Mouse (Mus musculus) spleen, adult 2 months (tissue): ENCODE measurements around the gene Dpp6. TPM values are rescaled to one million over a fixed set of nuclear protein-coding genes. Genes with fewer than 3 reads are reported as not detected.

ENCODE experiments used
- DNase-seq, 2 experiments: peaks; one replicate each; pipeline versions ENCODE4 v3.0.0 to v3.0.0-alpha.2; 2012 to 2021; ENCODE audit warnings: low spot score in 2 of 2, low read depth in 1 of 2
- H3K27ac ChIP-seq: fragments of 200-500 bp; 2 replicates; pipeline ENCODE4 v1.5.1; 2012; ENCODE audit warnings: low read length, inconsistent platforms; ENCODE audit not compliant: insufficient read depth
- H3K27me3 ChIP-seq: fragments of 200-500 bp; 2 replicates; pipeline ENCODE4 v1.6.1; 2012; ENCODE audit warnings: mild to moderate bottlenecking, moderate library complexity, low read length, inconsistent platforms; ENCODE audit not compliant: control insufficient read depth, insufficient read depth
- H3K36me3 ChIP-seq: fragments of 200-500 bp; 2 replicates; pipeline ENCODE4 v1.6.1; 2012; ENCODE audit warnings: mild to moderate bottlenecking, low read length, inconsistent platforms; ENCODE audit not compliant: control insufficient read depth, insufficient read depth
- H3K4me1 ChIP-seq: fragments of 200-500 bp; 2 replicates; pipeline ENCODE4 v1.6.1; 2011; ENCODE audit warnings: inconsistent platforms; ENCODE audit not compliant: control insufficient read depth, insufficient read depth, insufficient read length
- H3K4me3 ChIP-seq: fragments of 200-500 bp; 2 replicates; pipeline ENCODE4 v1.5.1; 2011; ENCODE audit warnings: mild to moderate bottlenecking, inconsistent platforms; ENCODE audit not compliant: insufficient read depth, insufficient read length; ENCODE audit errors: extremely low read depth
- CTCF ChIP-seq: fragments of 200-500 bp; IDR thresholded peaks from 2 replicates; pipeline ENCODE4 v1.5.1; 2011; ENCODE audit warnings: mild to moderate bottlenecking, inconsistent platforms; ENCODE audit not compliant: insufficient read depth, insufficient read length, insufficient replicate concordance; ENCODE audit errors: extremely low read depth
- POLR2A ChIP-seq: fragments of 200-500 bp; IDR thresholded peaks from 2 replicates; pipeline ENCODE4 v1.6.1; 2011; ENCODE audit warnings: low read depth, low read length, inconsistent platforms
- WGBS: fragments of 180-500 bp; shearing (Covaris S2); methylation state at CpG from one replicate; pipeline ENCODE4 v1.1.7; 2018; 5-methylcytosine and 5-hydroxymethylcytosine counted together
- polyA plus RNA-seq: library from polyadenylated mRNA; depleted of rRNA; stranded (reverse); fragments of >200 nt; gene quantifications from 2 replicates; pipeline ENCODE4 v1.2.3, GENCODE M21; 2012

Gene Dpp6
- polyA plus RNA-seq, 1 experiment, result 0.11 TPM

DNA sequence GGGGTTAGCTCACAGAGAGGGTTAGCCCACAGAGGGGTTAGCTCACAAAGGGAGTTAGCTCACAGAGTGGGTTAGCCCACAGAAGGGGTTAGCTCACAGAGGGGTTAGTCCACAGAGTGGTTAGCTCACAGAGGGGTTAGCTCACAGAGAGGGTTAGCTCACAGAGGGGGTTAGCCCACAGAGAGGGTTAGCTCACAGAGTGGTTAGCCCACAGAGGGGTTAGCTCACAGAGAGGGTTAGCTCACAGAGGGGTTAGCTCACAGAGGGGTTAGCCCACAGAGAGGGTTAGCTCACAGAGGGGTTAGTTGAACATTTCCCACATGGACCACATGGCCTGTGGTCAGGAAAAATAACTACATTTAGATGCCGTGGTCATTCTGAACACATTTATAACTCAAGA lies 927.9 kb downstream of the Dpp6 start:
- H3K36me3 ChIP-seq, result peaks cover 36% of the 10 kb centered on the region
- H3K27ac ChIP-seq, result no peak overlapping the region
- no peaks in the 10 kb centered on the region for H3K4me1 ChIP-seq
- no peak for DNase-seq
- WGBS, result 81% methylated on average over 1 of the region's 1 CpGs
- no peak for TF ChIP-seq CTCF
- TF ChIP-seq POLR2A, result no peak
- no peaks in the 10 kb centered on the region for H3K27me3 ChIP-seq
- no peak overlapping the region for H3K4me3 ChIP-seq

DNA sequence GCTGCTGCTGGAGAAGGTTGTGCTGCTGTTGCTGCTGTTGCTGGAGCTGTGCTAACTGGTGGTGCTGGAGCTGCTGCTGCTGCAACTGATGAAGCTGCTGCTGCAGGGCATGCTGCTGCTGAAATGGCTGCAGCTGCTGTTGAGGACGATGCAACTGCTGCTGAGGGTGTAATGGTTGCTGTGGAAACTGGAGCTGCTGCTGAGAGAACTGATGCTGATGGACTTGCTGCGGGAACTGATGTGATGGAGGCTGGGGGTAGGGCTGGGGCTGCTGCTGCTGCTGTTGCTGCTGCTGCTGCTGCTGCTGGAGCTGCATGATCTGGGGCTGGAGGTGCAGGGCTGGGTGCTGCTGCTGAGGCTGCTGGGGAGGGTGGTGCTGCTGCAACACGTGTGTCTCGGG lies 948.8 kb downstream of the Dpp6 start:
- no peak overlapping the region for H3K4me3 ChIP-seq
- 96% methylated on average over 4 of the region's 4 CpGs for WGBS
- no peaks in the 10 kb centered on the region for H3K27me3 ChIP-seq
- DNase-seq, result no peak
- H3K27ac ChIP-seq, result no peak overlapping the region
- TF ChIP-seq CTCF (no peak), POLR2A (no peak)
- no peaks in the 10 kb centered on the region; the same call in 1 of the 2 replicates for H3K4me1 ChIP-seq
- peaks cover 35% of the 10 kb centered on the region for H3K36me3 ChIP-seq

DNA sequence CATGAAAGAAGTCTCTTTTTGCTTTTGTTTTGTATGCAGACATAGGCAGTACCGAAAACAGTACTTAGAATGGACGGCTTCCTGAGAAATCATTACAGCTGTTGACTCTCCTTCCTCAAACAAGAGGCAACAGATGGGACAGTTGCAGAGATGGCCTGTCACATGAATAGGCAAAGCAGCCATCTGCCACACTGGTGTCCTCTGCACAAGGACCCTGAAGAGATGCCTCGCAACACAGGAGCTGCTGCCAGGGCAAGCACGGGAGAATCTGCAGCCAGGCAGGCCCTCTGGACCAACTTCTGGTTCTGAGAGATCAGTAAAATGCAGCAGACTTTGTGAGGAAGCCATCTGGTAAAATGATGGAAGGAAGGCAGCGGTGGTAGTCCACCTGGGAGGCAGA lies 950.9 kb downstream of the Dpp6 start:
- no peak for DNase-seq
- WGBS, result 88% methylated on average over 5 of the region's 5 CpGs
- Histone ChIP-seq H3K27ac (no peak overlapping the region), H3K27me3 (no peaks in the 10 kb centered on the region), H3K4me3 (no peak overlapping the region), H3K36me3 (peaks cover 34% of the 10 kb centered on the region), H3K4me1 (no peaks in the 10 kb centered on the region; the same call in 1 of the 2 replicates)
- TF ChIP-seq POLR2A (no peak), CTCF (no peak)
